Mouse (Mus musculus) gastrocnemius, postnatal 4 days (tissue): ENCODE results near the gene Lrrk1. TPM values are rescaled to one million over a fixed set of nuclear protein-coding genes. Genes with fewer than 3 reads are reported as not detected.
"Not testable (repeated sequence)": the region's sequence is repeated elsewhere in the genome, so short reads cannot be mapped to it uniquely, and the experiment has no call there.

Experiments used
- DNase-seq, 2 experiments: peaks; one replicate each; pipeline ENCODE4 v3.0.0; 2021 to 2022; ENCODE audit warnings: low spot score in 2 of 2, mixed read lengths in 2 of 2
- total RNA-seq, 2 experiments: library from RNA; stranded (reverse); gene quantifications; 2 replicates each; pipeline ENCODE4 v1.2.3; 2021

Lrrk1 gene
- total RNA-seq, 2 experiments from 2014 or later = 13.7 to 14.4 TPM

- DNase-seq = no peak
Observed at GRCm38 (mm10) chr7:66200383-66200782, 187.8 kb downstream of the Lrrk1 start.

GRCm38 (mm10) chr7:66199391-66199831 lies 188.7 kb downstream of the Lrrk1 start:
- DNase-seq = peak in 1 of 2 experiments; percentile 31

GRCm38 (mm10) chr7:66198416-66198815 lies 189.7 kb downstream of the Lrrk1 start:
- no peak for DNase-seq

GRCm38 (mm10) chr7:66196609-66197445 lies 191.3 kb downstream of the Lrrk1 start:
- no peak for DNase-seq

DNA sequence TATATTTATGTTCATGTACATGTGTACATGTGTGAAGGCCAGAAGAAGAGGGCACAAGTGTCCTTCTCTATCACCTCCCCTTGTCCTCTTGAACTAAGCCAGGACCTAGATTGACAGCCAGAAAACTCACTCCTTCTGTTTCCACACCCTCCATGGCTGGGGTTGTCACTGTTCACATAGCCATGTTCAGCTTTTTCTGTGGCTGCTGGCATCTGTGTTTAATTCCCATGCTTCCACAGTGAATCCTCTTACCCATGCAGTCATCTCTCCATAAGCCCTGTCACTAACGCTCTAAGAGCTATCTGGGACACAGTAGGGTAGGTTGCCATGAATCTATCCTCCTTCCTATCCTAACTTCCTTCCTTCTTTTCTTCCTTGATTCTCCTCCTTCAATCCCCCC lies 192.3 kb downstream of the Lrrk1 start:
- no peak for DNase-seq

- no peak for DNase-seq
Observed at GRCm38 (mm10) chr7:66194511-66194910, 193.6 kb downstream of the Lrrk1 start.

- not testable (repeated sequence) for DNase-seq
Observed at GRCm38 (mm10) chr7:66190385-66190784, 197.8 kb downstream of the Lrrk1 start.

DNA sequence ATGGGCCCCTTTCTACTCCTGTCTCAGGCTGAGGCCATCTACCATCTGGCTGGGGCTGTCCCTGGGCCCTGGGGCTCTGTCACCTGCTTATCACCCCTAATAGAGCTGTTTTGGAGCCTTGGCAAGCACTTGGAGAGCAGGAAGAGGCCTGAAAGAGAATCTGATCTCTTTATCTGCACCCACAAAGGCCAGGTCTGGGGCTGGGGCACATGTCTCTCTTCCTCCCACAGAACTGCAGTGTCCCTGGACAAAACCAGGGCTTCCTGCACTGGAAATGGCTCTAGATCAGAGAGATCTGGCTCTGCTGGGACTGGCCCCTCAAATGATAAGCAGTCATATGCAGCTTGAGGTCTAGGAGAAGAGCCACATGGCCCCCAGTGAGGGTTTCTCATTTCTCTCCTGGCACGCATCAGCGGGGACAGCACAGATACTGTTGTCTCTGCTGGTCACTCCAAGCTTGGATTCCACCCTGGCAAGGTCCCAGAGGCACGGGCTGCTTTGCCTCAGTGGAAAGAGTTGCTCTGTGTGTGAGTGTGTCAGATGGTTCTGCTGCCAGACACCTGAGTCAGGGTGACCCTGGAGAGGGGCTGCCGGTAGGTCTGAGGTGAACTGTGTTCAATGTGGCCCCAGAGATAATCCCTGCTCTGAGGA lies 200.4 kb downstream of the Lrrk1 start:
- DNase-seq = peak in 1 of 2 experiments; percentile 33

GRCm38 (mm10) chr7:66185370-66185769 lies 202.8 kb downstream of the Lrrk1 start:
- DNase-seq = no peak

DNA sequence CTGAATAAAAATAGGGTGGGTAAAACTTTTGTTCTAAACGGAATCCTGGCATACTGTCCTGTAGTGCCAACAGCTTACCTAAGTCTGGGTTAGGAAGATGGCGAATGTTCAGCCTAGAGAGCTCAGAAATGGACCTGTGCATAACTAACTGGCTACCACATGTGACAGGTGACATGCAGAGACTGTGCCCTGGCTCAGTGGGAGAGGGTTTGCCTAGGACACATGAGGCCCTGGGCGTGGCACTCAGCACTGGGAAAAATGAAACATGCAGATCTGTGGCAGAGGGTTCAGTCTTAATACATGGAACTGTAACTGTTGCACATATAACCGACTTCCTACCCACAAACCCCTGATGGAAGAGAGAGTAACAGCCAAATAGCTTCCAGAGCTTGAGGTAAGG lies 204.1 kb downstream of the Lrrk1 start:
- DNase-seq = no peak

- no peak for DNase-seq
Observed at GRCm38 (mm10) chr7:66183404-66183803, 204.7 kb downstream of the Lrrk1 start.

DNA sequence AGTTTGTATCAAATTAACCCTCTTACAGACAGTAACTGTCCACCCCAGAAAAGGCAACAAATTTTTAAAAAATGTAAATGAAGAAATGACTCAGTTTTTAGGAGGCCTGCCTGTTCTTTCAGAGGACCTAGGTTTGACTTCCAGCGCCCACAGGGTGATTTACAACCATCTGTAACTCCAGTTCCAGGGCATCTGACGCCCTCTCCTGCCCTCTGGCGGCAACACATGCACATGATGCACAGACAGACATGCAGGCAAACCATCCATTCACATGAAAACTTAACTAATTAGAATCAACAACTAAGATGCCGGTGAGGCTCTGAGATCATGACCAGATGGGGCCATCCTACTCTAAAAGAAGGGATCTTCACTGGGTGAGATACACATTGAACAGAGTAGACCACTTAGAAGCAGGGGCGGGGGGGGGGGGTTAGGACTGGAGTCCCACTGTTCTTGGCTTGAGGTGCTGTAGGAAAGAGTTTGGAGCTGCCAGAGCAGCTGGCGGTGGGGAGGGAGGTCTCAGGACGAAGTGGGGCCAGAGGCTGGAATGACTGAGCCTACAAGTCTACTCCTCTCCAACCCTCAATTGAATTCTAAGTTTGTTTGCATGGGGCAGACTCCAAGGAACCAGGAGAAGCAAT lies 206.0 kb downstream of the Lrrk1 start:
- DNase-seq = no peak

DNA sequence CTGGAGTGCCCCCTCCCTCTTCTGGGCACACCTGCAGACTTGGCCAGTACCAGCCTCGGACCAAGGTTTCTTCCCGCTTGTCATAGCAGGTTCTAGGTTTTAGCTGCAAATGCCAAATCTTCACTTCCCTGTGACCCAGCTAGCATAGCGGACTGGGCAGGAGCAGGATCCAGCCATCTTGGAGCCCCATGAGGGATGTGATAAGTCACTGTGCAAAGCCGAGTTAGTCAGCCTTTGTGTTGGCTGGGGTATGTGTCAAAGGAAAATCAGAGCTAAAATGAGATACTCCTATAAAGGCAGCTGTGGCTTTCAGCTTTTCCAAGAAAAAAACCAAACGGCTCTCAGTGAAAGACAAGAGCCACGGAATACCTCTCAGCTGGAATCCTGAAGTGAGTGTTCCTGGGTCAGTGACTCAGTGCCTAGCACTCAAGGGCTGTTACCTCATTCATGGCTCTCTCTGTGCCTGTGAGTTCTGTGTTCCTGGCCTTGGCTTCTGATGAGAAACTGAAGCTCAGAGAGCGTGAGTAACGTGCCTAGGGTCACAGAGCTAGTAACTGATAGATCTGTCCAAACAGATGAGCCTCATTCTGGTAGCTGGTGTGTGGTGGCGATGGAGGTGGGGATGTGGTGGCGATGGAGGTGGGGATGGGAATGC lies 207.3 kb downstream of the Lrrk1 start:
- DNase-seq = no peak

DNA sequence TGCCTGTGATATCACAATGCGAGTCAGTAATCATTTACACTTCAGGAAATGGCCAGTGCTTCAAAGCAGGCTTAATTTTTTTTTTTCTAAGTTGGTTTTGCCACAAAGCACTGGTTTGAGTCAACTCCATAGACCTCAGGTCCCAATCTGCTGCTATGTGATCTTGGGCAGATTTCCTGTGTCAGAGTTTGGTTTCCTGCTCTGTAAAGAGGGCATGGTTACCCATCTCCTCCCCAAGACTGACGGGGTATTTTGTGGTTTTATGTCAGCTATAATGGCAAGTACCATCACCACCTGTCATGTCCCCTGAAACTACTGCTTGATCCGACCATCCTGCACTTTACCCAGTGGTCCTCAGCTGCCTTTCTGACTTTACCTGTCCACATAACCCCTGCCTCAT lies 207.9 kb downstream of the Lrrk1 start:
- no peak for DNase-seq

- no peak for DNase-seq
Observed at GRCm38 (mm10) chr7:66179711-66180110, 208.4 kb downstream of the Lrrk1 start.

DNA sequence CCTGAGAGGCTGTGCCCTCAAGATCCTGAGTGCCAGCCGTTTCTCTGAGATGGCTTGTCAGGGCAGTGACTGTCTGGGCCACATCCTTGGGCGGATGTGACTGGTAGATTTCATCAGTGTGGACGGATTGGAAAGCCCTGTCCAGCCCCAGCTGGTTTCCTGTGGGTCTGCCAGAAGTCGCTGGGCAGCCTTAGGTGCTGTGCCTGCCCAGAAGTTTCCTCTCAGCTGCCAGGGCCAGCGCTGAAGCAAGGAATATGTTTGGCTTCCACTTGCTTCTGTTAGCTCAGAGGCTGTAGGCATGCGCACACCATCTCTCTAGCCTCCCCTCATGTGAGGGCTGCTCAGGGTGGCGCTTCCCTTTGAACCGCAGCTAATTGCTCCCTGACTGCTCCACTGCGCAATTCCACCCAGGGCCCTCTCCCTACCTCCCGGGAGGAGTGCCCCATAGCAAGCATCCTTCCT lies 209.0 kb downstream of the Lrrk1 start:
- peak in 1 of 2 experiments; percentile 47 for DNase-seq

- DNase-seq = no peak
Observed at GRCm38 (mm10) chr7:66178101-66178500, 210.0 kb downstream of the Lrrk1 start.

DNA sequence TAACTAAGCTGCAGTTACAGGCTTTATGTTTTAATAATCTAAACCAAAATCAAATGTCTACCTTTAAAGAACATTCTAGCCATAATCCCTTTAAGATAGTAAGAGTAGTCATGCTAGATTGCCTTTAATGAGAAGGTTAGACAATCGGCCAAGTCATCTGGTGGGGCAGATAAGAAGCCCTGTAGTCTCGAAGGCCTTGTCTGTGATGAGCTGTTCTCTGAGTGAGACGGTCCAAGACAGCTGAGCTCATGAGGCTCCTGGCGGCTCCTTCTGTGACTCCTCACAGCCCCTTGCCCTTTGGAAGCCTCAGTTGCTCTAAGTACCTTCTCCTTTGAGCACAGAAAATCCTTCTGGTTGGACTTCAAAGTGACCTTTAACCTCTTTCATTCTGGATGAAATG lies 211.2 kb downstream of the Lrrk1 start:
- DNase-seq = no peak
